Mouse (Mus musculus) C2C12 (cell line): ENCODE data around the gene Anks3.

ENCODE experiments used
- CTCF ChIP-seq: IDR thresholded peaks from one replicate; pipeline ENCODE4 v1.5.1; 2011; ENCODE audit not compliant: control insufficient read depth, insufficient read depth, insufficient read length
- FOSL1 ChIP-seq: IDR thresholded peaks from one replicate; pipeline ENCODE4 v1.8.0; 2011; ENCODE audit warnings: mild to moderate bottlenecking, low read length; ENCODE audit not compliant: poor library complexity, insufficient read depth, severe bottlenecking
- MAX ChIP-seq: IDR thresholded peaks from one replicate; pipeline ENCODE4 v1.6.1; 2011; ENCODE audit warnings: mild to moderate bottlenecking, control low read depth
- MYOD1 ChIP-seq: IDR thresholded peaks from one replicate; pipeline ENCODE4 v1.6.1; 2011; ENCODE audit warnings: low read depth; ENCODE audit not compliant: control insufficient read depth, insufficient read length
- MYOG ChIP-seq: IDR thresholded peaks from one replicate; pipeline ENCODE4 v1.6.1; 2011; ENCODE audit not compliant: control insufficient read depth, insufficient read length; ENCODE audit errors: extremely low read depth
- USF1 ChIP-seq: IDR thresholded peaks from one replicate; pipeline ENCODE4 v1.6.1; 2011; ENCODE audit warnings: low read depth, mild to moderate bottlenecking, control low read depth, moderate library complexity

GRCm38 (mm10) chr16:4909745-4910144, 54.3 kb downstream of the Anks3 start:
- no peak for TF ChIP-seq MYOD1
- no peak for TF ChIP-seq MYOG
- no peak for TF ChIP-seq CTCF
- TF ChIP-seq FOSL1, result no peak
- no peak for TF ChIP-seq USF1
- TF ChIP-seq MAX, result no peak
